Mouse (Mus musculus): ENCODE measurements at regions not wholly inside any gene's neighbourhood (a gene's known extent, or its start where the extent isn't known, plus 50 kb on each side); places are given as distances from the start of the nearest gene placed in this dataset.
"Not testable (repeated sequence)": the region's sequence is repeated elsewhere in the genome, so short reads cannot be mapped to it uniquely, and the experiment has no call there.

GRCm38 (mm10) chr10:104592009-104592603 is 398.3 kb downstream of the Gm4340 start:
- peak; percentile 17 for DNase-seq (ENCODE audit: low read depth, low spot score)

- DNase-seq (ENCODE audit: low read depth, low spot score): no peak
Measured at GRCm38 (mm10) chr10:104595920-104596319, 402.1 kb downstream of the Gm4340 start.

- DNase-seq (ENCODE audit: low read depth, low spot score): no peak
Measured at GRCm38 (mm10) chr10:104627629-104628028, 433.8 kb downstream of the Gm4340 start.

GRCm38 (mm10) chr10:104651020-104651419 is 457.2 kb downstream of the Gm4340 start:
- DNase-seq (ENCODE audit: low read depth, low spot score): no peak

GRCm38 (mm10) chr10:104660298-104660697 is 466.5 kb downstream of the Gm4340 start:
- DNase-seq (ENCODE audit: low read depth, low spot score): peak; percentile 44

- peak; percentile 30 for DNase-seq (ENCODE audit: low read depth, low spot score)
Measured at GRCm38 (mm10) chr10:104661672-104662071, 467.8 kb downstream of the Gm4340 start.

GRCm38 (mm10) chr10:104668286-104668685 is 474.4 kb downstream of the Gm4340 start:
- DNase-seq (ENCODE audit: low read depth, low spot score): no peak

- no peak for DNase-seq (ENCODE audit: low read depth, low spot score)
Measured at GRCm38 (mm10) chr10:104684717-104685336, 491.0 kb downstream of the Gm4340 start.

GRCm38 (mm10) chr10:104685857-104686256 is 492.0 kb downstream of the Gm4340 start:
- DNase-seq (ENCODE audit: low read depth, low spot score): no peak

GRCm38 (mm10) chr10:104686669-104687068 is 492.8 kb downstream of the Gm4340 start:
- DNase-seq (ENCODE audit: low read depth, low spot score): no peak

GRCm38 (mm10) chr10:104694974-104695373 is 501.1 kb downstream of the Gm4340 start:
- no peak for DNase-seq (ENCODE audit: low read depth, low spot score)

- DNase-seq (ENCODE audit: low read depth, low spot score): no peak
Measured at GRCm38 (mm10) chr10:104708926-104709325, 515.1 kb downstream of the Gm4340 start.

- DNase-seq (ENCODE audit: low read depth, low spot score): not testable (repeated sequence)
Measured at GRCm38 (mm10) chr10:104713281-104713915, 519.6 kb downstream of the Gm4340 start.
